Mouse (Mus musculus): ENCODE data around the gene Tmod3.

DNA sequence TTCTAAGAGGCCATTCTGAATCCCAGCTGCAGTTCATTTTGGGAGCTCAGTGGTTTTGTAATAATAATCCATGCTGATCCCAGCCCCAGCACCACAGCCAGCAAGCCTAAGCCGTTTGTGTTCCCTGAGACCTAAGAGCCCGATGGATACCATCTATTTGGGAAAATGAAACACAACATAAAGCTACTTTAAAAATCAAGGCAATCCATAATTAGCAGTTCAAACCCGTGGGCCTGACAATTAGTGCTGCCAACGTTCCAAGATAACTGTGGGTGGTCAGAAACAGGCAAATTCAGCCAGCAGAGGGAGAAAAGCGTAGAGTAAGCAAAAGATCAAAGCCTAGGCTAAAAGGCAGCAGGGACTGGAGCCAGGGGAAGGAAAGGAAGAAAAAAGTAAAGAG, 8.1 kb downstream of the Tmod3 start:
- TF ChIP-seq CTCF (IDR thresholded peaks at IDR 0.05; ENCODE audit: low read depth): no peak
- no peak for TF ChIP-seq EP300 (IDR thresholded peaks at IDR 0.05; ENCODE audit: low read depth)

Measured in liver, embryonic 14.5 days (tissue).